Mouse (Mus musculus) brown adipose tissue, adult 24 weeks (tissue): Measurements from ENCODE around the gene Vmn1r85. TPM values are rescaled to one million over a fixed set of nuclear protein-coding genes. Genes with fewer than 3 reads are reported as not detected.
A peak's percentile ranks its signal among the peaks of the same experiment; 100 is the strongest.
"Not testable (repeated sequence)": the region's sequence is repeated elsewhere in the genome, so short reads cannot be mapped to it uniquely, and the experiment has no call there.

ENCODE experiments used
- H3K27ac ChIP-seq: fragments of 200-500 bp; replicated peaks from 2 replicates; pipeline ENCODE4 v1.5.1; 2012; ENCODE audit warnings: low read depth, mild to moderate bottlenecking, low read length
- H3K4me1 ChIP-seq: fragments of 200-500 bp; 2 replicates; pipeline ENCODE4 v1.6.1; 2012; ENCODE audit warnings: low read length, mixed read lengths; ENCODE audit not compliant: control insufficient read depth, insufficient read depth, insufficient read length
- H3K4me3 ChIP-seq: fragments of 200-500 bp; 2 replicates; pipeline ENCODE4 v1.5.1; 2012; ENCODE audit warnings: low read depth, mild to moderate bottlenecking, low read length, moderate library complexity; ENCODE audit not compliant: insufficient read depth
- polyA plus RNA-seq: library from polyadenylated mRNA; stranded (reverse); fragments of >200 nt; gene quantifications from 2 replicates; pipeline ENCODE4 v1.2.4, GENCODE M21; 2012; ENCODE audit not compliant: missing spikeins, insufficient read depth, insufficient read length

The Vmn1r85 gene
- polyA plus RNA-seq = 0.16 TPM in 1 of 2 replicates, not detected in the other

GRCm38 (mm10) chr7:13095073-13095472, at the start of gene Vmn1r85:
TSS of gene Vmn1r85 (minus strand) at chr7:13095173.
- Histone ChIP-seq H3K4me1 (no peaks in the 10 kb centered on the region), H3K4me3 (no peak within 1 kb of the TSS), H3K27ac (no peak within 1 kb of the TSS)

GRCm38 (mm10) chr7:13140057-13140456, 45.1 kb upstream of the Vmn1r85 start, which contains the start of gene Vmn1r87:
TSS of gene Vmn1r87 (minus strand) at chr7:13140157.
- Histone ChIP-seq H3K27ac (no peak within 1 kb of the TSS), H3K4me1 (no peaks in the 10 kb centered on the region), H3K4me3 (no peak within 1 kb of the TSS)

- Histone ChIP-seq H3K4me1 (no peaks in the 10 kb centered on the region), H3K27ac (no peak overlapping the region), H3K4me3 (no peak overlapping the region)
These were observed 42.4 kb upstream of the Vmn1r85 start for GRCm38 (mm10) chr7:13137340-13137739.

- no peak overlapping the region for H3K4me3 ChIP-seq
- no peaks in the 10 kb centered on the region for H3K4me1 ChIP-seq
- H3K27ac ChIP-seq = no peak overlapping the region
These were observed 36.9 kb upstream of the Vmn1r85 start for GRCm38 (mm10) chr7:13131856-13132255.

- not testable (repeated sequence) for H3K4me3 ChIP-seq, H3K4me1 ChIP-seq, H3K27ac ChIP-seq
These were observed 28.7 kb upstream of the Vmn1r85 start for GRCm38 (mm10) chr7:13123554-13124153.

- H3K4me3 ChIP-seq = no peak within 1 kb of the TSS
These were observed 24.8 kb upstream of the Vmn1r85 start, which contains the start of gene Vmn1r86 for GRCm38 (mm10) chr7:13119817-13120216. TSS of gene Vmn1r86 (minus strand) at chr7:13119917.

GRCm38 (mm10) chr7:13072293-13072692, 22.7 kb downstream of the Vmn1r85 start:
- no peaks in the 10 kb centered on the region for H3K4me1 ChIP-seq

More at GRCm38 (mm10) chr7:13119817-13120216, 24.8 kb upstream of the Vmn1r85 start, which contains the start of gene Vmn1r86:
- no peak within 1 kb of the TSS for H3K27ac ChIP-seq
- no peaks in the 10 kb centered on the region for H3K4me1 ChIP-seq

GRCm38 (mm10) chr7:13063399-13063798, 31.6 kb downstream of the Vmn1r85 start:
- H3K4me3 ChIP-seq, H3K27ac ChIP-seq, H3K4me1 ChIP-seq: not testable (repeated sequence)

More at GRCm38 (mm10) chr7:13072293-13072692, 22.7 kb downstream of the Vmn1r85 start:
- H3K27ac ChIP-seq = no peak overlapping the region
- no peak overlapping the region for H3K4me3 ChIP-seq

GRCm38 (mm10) chr7:13059536-13059935, 35.4 kb downstream of the Vmn1r85 start:
- no peak overlapping the region for H3K27ac ChIP-seq
- no peak overlapping the region for H3K4me3 ChIP-seq
- no peaks in the 10 kb centered on the region for H3K4me1 ChIP-seq

GRCm38 (mm10) chr7:13056913-13057700, 37.9 kb downstream of the Vmn1r85 start:
- H3K4me3 ChIP-seq = no peak overlapping the region
- no peaks in the 10 kb centered on the region for H3K4me1 ChIP-seq
- no peak overlapping the region for H3K27ac ChIP-seq

- Histone ChIP-seq H3K4me3 (peak within 1 kb of the TSS; percentile 85), H3K4me1 (no peaks in the 10 kb centered on the region), H3K27ac (peak within 1 kb of the TSS; percentile 65; the same call in 1 of the 2 replicates)
These were observed 40.5 kb downstream of the Vmn1r85 start, which contains the start of gene Mzf1 for GRCm38 (mm10) chr7:13054287-13055010. TSS of gene Mzf1 (minus strand) at chr7:13054764.

- Histone ChIP-seq H3K4me1 (no peaks in the 10 kb centered on the region), H3K4me3 (peak overlapping the region; percentile 85), H3K27ac (no peak overlapping the region)
These were observed 41.0 kb downstream of the Vmn1r85 start for GRCm38 (mm10) chr7:13053961-13054286.

GRCm38 (mm10) chr7:13053501-13053900, 41.5 kb downstream of the Vmn1r85 start:
- H3K27ac ChIP-seq = no peak overlapping the region
- H3K4me3 ChIP-seq = no peak overlapping the region

GRCm38 (mm10) chr7:13053001-13053400, 42.0 kb downstream of the Vmn1r85 start:
- H3K27ac ChIP-seq = no peak overlapping the region
- H3K4me3 ChIP-seq = no peak overlapping the region
- no peaks in the 10 kb centered on the region for H3K4me1 ChIP-seq

More at GRCm38 (mm10) chr7:13053501-13053900, 41.5 kb downstream of the Vmn1r85 start:
- no peaks in the 10 kb centered on the region for H3K4me1 ChIP-seq

- H3K4me3 ChIP-seq = no peak overlapping the region
- no peaks in the 10 kb centered on the region for H3K4me1 ChIP-seq
- no peak overlapping the region for H3K27ac ChIP-seq
These were observed 48.9 kb downstream of the Vmn1r85 start for GRCm38 (mm10) chr7:13046084-13046483.
